ENCODE assay signal across 28 mouse cellular contexts in genomic region chr5:148651736-148652135, GRCm38 (mm10).
A peak's percentile ranks its signal among the peaks of the same experiment; 100 is the strongest.
DNase-seq lines count a peak whose midpoint lies in the region; ATAC-seq and TF ChIP-seq lines count a peak whose summit lies in the region.
"Had no signal": no experiment of that assay in that cellular context is flagged by ENCODE, and none has a peak within 500 bp of the region (broad histone marks: within the 10 kb centered on the region; RNA-seq: fewer than 3 reads in every experiment).

No protein-coding gene starts in this region.

- H3K9ac ChIP-seq in hindbrain, embryonic 16.5 days (ENCODE audit: low read depth, low read length), result no peak overlapping the region
- no peak overlapping the region for H3K9ac ChIP-seq in midbrain, embryonic 11.5 days (ENCODE audit: low read length)
- H3K9ac ChIP-seq in midbrain, embryonic 16.5 days (ENCODE audit: low read depth, low read length), result no peak overlapping the region
- H3K9ac ChIP-seq: embryonic facial prominence, embryonic 13.5 days; forebrain, postnatal 0 days; hindbrain, embryonic 13.5 days; limb, embryonic 12.5 days; liver, embryonic 13.5 days; lung, embryonic 15.5 days; midbrain, embryonic 15.5 days; neural tube, embryonic 12.5 days had no signal

- H3K9me3 ChIP-seq in hindbrain, embryonic 10.5 days, result no peaks in the 10 kb centered on the region
- H3K9me3 ChIP-seq in hindbrain, embryonic 16.5 days (ENCODE audit: control insufficient read depth, low read length), result 0 out of 2 replicates have a peak, but pooled peaks cover 2% of the 10 kb centered on the region
- no peaks in the 10 kb centered on the region; the same call in 1 of the 2 replicates for H3K9me3 ChIP-seq in midbrain, embryonic 11.5 days (ENCODE audit: control insufficient read depth, low read length)
- no peaks in the 10 kb centered on the region for H3K9me3 ChIP-seq in midbrain, embryonic 16.5 days (replicated peaks; ENCODE audit: control insufficient read depth, low read length, poor library complexity, severe bottlenecking)
- H3K9me3 ChIP-seq: embryonic facial prominence, embryonic 13.5 days; hindbrain, embryonic 13.5 days; limb, embryonic 12.5 days; liver, embryonic 13.5 days; lung, embryonic 15.5 days; midbrain, embryonic 15.5 days; neural tube, embryonic 12.5 days had no signal

- H3K36me3 ChIP-seq in hindbrain, embryonic 10.5 days, result no peaks in the 10 kb centered on the region
- no peaks in the 10 kb centered on the region for H3K36me3 ChIP-seq in hindbrain, embryonic 16.5 days (ENCODE audit: control insufficient read depth, insufficient read depth, low read length)
- no peaks in the 10 kb centered on the region for H3K36me3 ChIP-seq in midbrain, embryonic 11.5 days (ENCODE audit: control insufficient read depth, insufficient read depth, low read length)
- no peaks in the 10 kb centered on the region; the same call in 1 of the 2 replicates for H3K36me3 ChIP-seq in midbrain, embryonic 16.5 days (ENCODE audit: control insufficient read depth, insufficient read depth, low read length)
- H3K36me3 ChIP-seq: embryonic facial prominence, embryonic 13.5 days; hindbrain, embryonic 13.5 days; limb, embryonic 12.5 days; liver, embryonic 13.5 days; lung, embryonic 15.5 days; midbrain, embryonic 15.5 days; neural tube, embryonic 12.5 days had no signal

- no peak for DNase-seq in hindbrain, embryonic 10.5 days (ENCODE audit: low spot score)
- peak; percentile 53 for DNase-seq in midbrain, embryonic 11.5 days (ENCODE audit: low spot score, missing footprints)
- no peak for DNase-seq in gastrocnemius, adult 2 months
- no peak for DNase-seq in cerebellum, postnatal 36 days
- DNase-seq: adrenal gland, adult 8-10 months; cerebellum, adult 9-10 months; embryo, embryonic 11 days; forebrain, postnatal 0 days; gastrocnemius, postnatal 10 days; heart, postnatal 36 days; kidney, adult 11 months; kidney, postnatal 14 days; layer of hippocampus, adult 9-11 months; liver, embryonic 13.5 days; thymus, adult 2 months; thymus, postnatal 36 days had no signal

- intact Hi-C loops in gastrocnemius, adult 2 months (cut with DNase I), result no loop called here

- TF ChIP-seq CTCF in gastrocnemius, adult 2 months (IDR thresholded peaks at IDR 0.05), result no peak

- H3K4me2 ChIP-seq in hindbrain, embryonic 16.5 days (ENCODE audit: low read length), result no peak overlapping the region
- no peak overlapping the region for H3K4me2 ChIP-seq in midbrain, embryonic 11.5 days
- H3K4me2 ChIP-seq in midbrain, embryonic 16.5 days (ENCODE audit: low read length), result no peak overlapping the region
- H3K4me2 ChIP-seq: embryonic facial prominence, embryonic 13.5 days; hindbrain, embryonic 13.5 days; limb, embryonic 12.5 days; liver, embryonic 13.5 days; lung, embryonic 15.5 days; midbrain, embryonic 15.5 days; neural tube, embryonic 12.5 days had no signal

- no peaks in the 10 kb centered on the region for H3K27me3 ChIP-seq in hindbrain, embryonic 10.5 days (ENCODE audit: insufficient read depth, poor library complexity, severe bottlenecking)
- H3K27me3 ChIP-seq in hindbrain, embryonic 16.5 days (replicated peaks; ENCODE audit: control insufficient read depth, insufficient read depth, low read length), result no peaks in the 10 kb centered on the region
- H3K27me3 ChIP-seq in midbrain, embryonic 11.5 days (ENCODE audit: control insufficient read depth, insufficient read depth, low read length), result no peaks in the 10 kb centered on the region
- no peaks in the 10 kb centered on the region for H3K27me3 ChIP-seq in midbrain, embryonic 16.5 days (ENCODE audit: control insufficient read depth, insufficient read depth, low read depth, low read length)
- H3K27me3 ChIP-seq: embryonic facial prominence, embryonic 13.5 days; hindbrain, embryonic 13.5 days; limb, embryonic 12.5 days; liver, embryonic 13.5 days; lung, embryonic 15.5 days; midbrain, embryonic 15.5 days; neural tube, embryonic 12.5 days had no signal

- H3K4me1 ChIP-seq in hindbrain, embryonic 10.5 days (replicated peaks), result peaks cover 16% of the 10 kb centered on the region; the same call in 1 of the 2 replicates
- H3K4me1 ChIP-seq in hindbrain, embryonic 16.5 days (ENCODE audit: control insufficient read depth, insufficient read depth, low read depth, low read length), result no peaks in the 10 kb centered on the region
- H3K4me1 ChIP-seq in midbrain, embryonic 11.5 days (ENCODE audit: control insufficient read depth, insufficient read depth, low read length), result no peaks in the 10 kb centered on the region
- H3K4me1 ChIP-seq in midbrain, embryonic 16.5 days (ENCODE audit: control insufficient read depth, insufficient read depth, low read length), result no peaks in the 10 kb centered on the region; the same call in 1 of the 2 replicates
- H3K4me1 ChIP-seq: hindbrain, embryonic 13.5 days; liver, embryonic 13.5 days; lung, embryonic 15.5 days; midbrain, embryonic 15.5 days; neural tube, embryonic 12.5 days had no signal

- no peak overlapping the region for H3K4me3 ChIP-seq in hindbrain, embryonic 10.5 days
- no peak overlapping the region for H3K4me3 ChIP-seq in hindbrain, embryonic 16.5 days (ENCODE audit: low read length)
- H3K4me3 ChIP-seq in midbrain, embryonic 11.5 days (ENCODE audit: low read depth, low read length), result no peak overlapping the region
- H3K4me3 ChIP-seq in midbrain, embryonic 16.5 days (ENCODE audit: low read depth, low read length), result no peak overlapping the region
- H3K4me3 ChIP-seq in gastrocnemius, adult 2 months, result no peak overlapping the region
- H3K4me3 ChIP-seq: embryonic facial prominence, embryonic 13.5 days; hindbrain, embryonic 13.5 days; limb, embryonic 12.5 days; liver, embryonic 13.5 days; lung, embryonic 15.5 days; midbrain, embryonic 15.5 days; myocyte; neural tube, embryonic 12.5 days had no signal

- H3K27ac ChIP-seq in hindbrain, embryonic 10.5 days, result 0 out of 2 replicates have a peak overlapping the region, but pooled peaks have one; percentile 19
- no peak overlapping the region for H3K27ac ChIP-seq in hindbrain, embryonic 16.5 days (ENCODE audit: low read depth, low read length)
- no peak overlapping the region for H3K27ac ChIP-seq in midbrain, embryonic 11.5 days (ENCODE audit: low read depth, low read length)
- H3K27ac ChIP-seq in midbrain, embryonic 16.5 days (ENCODE audit: low read length), result no peak overlapping the region
- no peak overlapping the region for H3K27ac ChIP-seq in gastrocnemius, adult 2 months
- H3K27ac ChIP-seq: embryonic facial prominence, embryonic 13.5 days; hindbrain, embryonic 13.5 days; limb, embryonic 12.5 days; lung, embryonic 15.5 days; midbrain, embryonic 15.5 days; neural tube, embryonic 12.5 days had no signal

- 62% methylated on average over 4 of the region's 4 CpGs for WGBS in hindbrain, embryonic 10.5 days
- 49% methylated on average over 4 of the region's 4 CpGs for WGBS in hindbrain, embryonic 16.5 days
- 62% methylated on average over 4 of the region's 4 CpGs for WGBS in midbrain, embryonic 11.5 days
- WGBS in midbrain, embryonic 16.5 days, result 54% methylated on average over 4 of the region's 4 CpGs

- ATAC-seq in hindbrain, embryonic 16.5 days, result no peak
- ATAC-seq in midbrain, embryonic 11.5 days (ENCODE audit: low FRiP score), result no peak
- no peak for ATAC-seq in midbrain, embryonic 16.5 days
- peak; percentile 38 for ATAC-seq in megakaryocyte, adult 5-6 weeks (ENCODE audit: poor library complexity, severe bottlenecking)
- ATAC-seq: activated CD4-positive, CD25-positive, alpha-beta regulatory T cell, adult 4 months; CD4-positive, CD25-positive, alpha-beta regulatory T cell, adult 4 months; forebrain, postnatal 0 days; midbrain, embryonic 15.5 days had no signal
